Mouse (Mus musculus) forebrain, postnatal 0 days (tissue): ENCODE results near the gene Adam19. TPM values are rescaled to one million over a fixed set of nuclear protein-coding genes. Genes with fewer than 3 reads are reported as not detected.

Source experiments
- ATAC-seq: fragments of 200-750 bp; cut with Nextera tagmentation; 2 replicates; pipeline ENCODE4 v1.8.0; 2017; ENCODE audit warnings: mild to moderate bottlenecking, moderate library complexity
- DNase-seq: peaks from one replicate; pipeline ENCODE4 v3.0.0-alpha.2; 2015
- H3K27ac ChIP-seq: fragments of 300-500 bp; sonication (generic); 2 replicates; pipeline ENCODE4 v1.5.1; 2014; ENCODE audit warnings: low read depth, mild to moderate bottlenecking, antibody characterized with exemption, low read length, moderate library complexity, mixed read lengths
- H3K27me3 ChIP-seq: fragments of 300-500 bp; sonication (generic); 2 replicates; pipeline ENCODE4 v1.6.1; 2014; ENCODE audit warnings: mild to moderate bottlenecking, low read length, mixed read lengths; ENCODE audit not compliant: insufficient read depth
- H3K36me3 ChIP-seq: fragments of 300-500 bp; sonication (generic); 2 replicates; pipeline ENCODE4 v1.6.1; 2014; ENCODE audit warnings: mild to moderate bottlenecking, moderate library complexity; ENCODE audit not compliant: insufficient read depth
- H3K4me1 ChIP-seq: fragments of 300-500 bp; sonication (generic); 2 replicates; pipeline ENCODE4 v1.6.1; 2014; ENCODE audit warnings: antibody characterized with exemption; ENCODE audit not compliant: insufficient read depth
- H3K4me2 ChIP-seq: fragments of 300-500 bp; sonication (generic); 2 replicates; pipeline ENCODE4 v1.6.1; 2014; ENCODE audit warnings: low read depth, mild to moderate bottlenecking, moderate library complexity
- H3K4me3 ChIP-seq: fragments of 300-500 bp; sonication (generic); 2 replicates; pipeline ENCODE4 v1.5.1; 2014; ENCODE audit warnings: low read depth, low read length, mixed read lengths
- H3K9ac ChIP-seq: fragments of 300-500 bp; sonication (generic); 2 replicates; pipeline ENCODE4 v1.6.1; 2014; ENCODE audit warnings: mild to moderate bottlenecking
- H3K9me3 ChIP-seq: fragments of 300-500 bp; sonication (generic); 2 replicates; pipeline ENCODE4 v1.6.1; 2016; ENCODE audit warnings: low read length
- CTCF ChIP-seq: sonication (generic); IDR thresholded peaks from 2 replicates; pipeline ENCODE4 v1.5.1; 2016; ENCODE audit warnings: antibody characterized with exemption, control low read depth, low read depth
- whole genome bisulfite sequencing: fragments of 180-500 bp; shearing (Covaris S2); extraction: QIAGEN DNeasy Blood & Tissue Kit; methylation state at CpG from one replicate; pipeline ENCODE4 v1.1.7; 2014; 5-methylcytosine and 5-hydroxymethylcytosine counted together
- polyA plus RNA-seq: library from polyadenylated mRNA; unstranded; fragments of >200 nt; fragmentation: Nextera tagmentation; extraction: Ambion mirVana; gene quantifications from 2 replicates; pipeline ENCODE4 v1.2.1, GENCODE M21; 2015
- total RNA-seq: library from RNA; depleted of rRNA; stranded (reverse); fragments of >200 nt; gene quantifications from 2 replicates; pipeline ENCODE4 v1.2.3, GENCODE M21; 2014

Gene Adam19
- total and polyA plus RNA-seq, 2 experiments from 2014 or later: 5.0 to 19.8 TPM

- no peak overlapping the region for H3K4me2 ChIP-seq
- 35% methylated on average over 12 of the region's 12 CpGs for WGBS
- no peaks in the 10 kb centered on the region for H3K9me3 ChIP-seq
- H3K27ac ChIP-seq: no peak overlapping the region
- no peak for ATAC-seq
- DNase-seq: no peak
- H3K4me3 ChIP-seq: no peak overlapping the region
- no peak for TF ChIP-seq CTCF
- H3K4me1 ChIP-seq: peaks cover 3% of the 10 kb centered on the region; the same call in 1 of the 2 replicates
- no peak overlapping the region for H3K9ac ChIP-seq
- H3K36me3 ChIP-seq: 0 out of 2 replicates have a peak, but pooled peaks cover 15% of the 10 kb centered on the region
- H3K27me3 ChIP-seq: no peaks in the 10 kb centered on the region
These were observed 13.1 kb downstream of the Adam19 start for GRCm38 (mm10) chr11:46068756-46069407.

DNA sequence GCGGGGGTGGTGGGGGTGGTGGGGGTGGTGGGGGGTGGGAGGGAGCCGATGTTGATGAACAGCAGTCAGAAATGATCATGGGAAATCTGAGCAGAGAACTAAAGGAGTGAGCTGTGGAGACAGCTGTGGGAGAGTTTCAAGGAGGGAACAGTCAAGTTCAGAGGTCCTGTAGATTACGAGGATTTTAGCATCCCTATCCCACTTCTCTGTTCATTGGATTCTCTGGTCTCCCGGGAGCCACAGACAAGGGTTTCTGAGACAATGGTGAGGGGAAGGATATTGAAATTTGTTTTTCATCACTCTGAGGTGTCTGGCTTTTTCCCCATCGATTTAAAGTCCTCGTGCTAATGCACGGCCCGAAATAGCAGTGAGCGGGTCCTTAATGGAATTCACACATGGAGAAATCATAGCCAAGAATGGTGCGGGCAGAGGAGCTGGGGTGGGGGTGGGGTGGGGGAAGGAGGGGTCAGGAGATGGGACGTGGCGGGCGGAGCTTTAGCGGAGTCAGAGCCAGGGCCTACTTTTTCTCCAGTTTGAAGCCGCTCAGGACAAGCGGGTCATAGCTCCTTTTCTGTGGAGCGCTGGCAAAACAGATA lies 13.7 kb downstream of the Adam19 start:
- DNase-seq (no peak), ATAC-seq (no peak)
- Histone ChIP-seq H3K4me1 (peaks cover 3% of the 10 kb centered on the region; the same call in 1 of the 2 replicates), H3K9ac (no peak overlapping the region), H3K27me3 (no peaks in the 10 kb centered on the region), H3K4me2 (no peak overlapping the region), H3K36me3 (0 out of 2 replicates have a peak, but pooled peaks cover 14% of the 10 kb centered on the region), H3K4me3 (no peak overlapping the region), H3K27ac (no peak overlapping the region), H3K9me3 (no peaks in the 10 kb centered on the region)
- no peak for TF ChIP-seq CTCF
- 33% methylated on average over 17 of the region's 17 CpGs for WGBS

GRCm38 (mm10) chr11:46070161-46070560 lies 14.4 kb downstream of the Adam19 start:
- WGBS: 87% methylated on average over 4 of the region's 4 CpGs
- no peaks in the 10 kb centered on the region for H3K27me3 ChIP-seq
- H3K9ac ChIP-seq: no peak overlapping the region
- no peak overlapping the region for H3K27ac ChIP-seq
- TF ChIP-seq CTCF: no peak
- peaks cover 3% of the 10 kb centered on the region; the same call in 1 of the 2 replicates for H3K4me1 ChIP-seq
- H3K4me3 ChIP-seq: no peak overlapping the region
- ATAC-seq (no peak), DNase-seq (no peak)
- 0 out of 2 replicates have a peak, but pooled peaks cover 8% of the 10 kb centered on the region for H3K36me3 ChIP-seq
- H3K9me3 ChIP-seq: no peaks in the 10 kb centered on the region
- no peak overlapping the region for H3K4me2 ChIP-seq

DNA sequence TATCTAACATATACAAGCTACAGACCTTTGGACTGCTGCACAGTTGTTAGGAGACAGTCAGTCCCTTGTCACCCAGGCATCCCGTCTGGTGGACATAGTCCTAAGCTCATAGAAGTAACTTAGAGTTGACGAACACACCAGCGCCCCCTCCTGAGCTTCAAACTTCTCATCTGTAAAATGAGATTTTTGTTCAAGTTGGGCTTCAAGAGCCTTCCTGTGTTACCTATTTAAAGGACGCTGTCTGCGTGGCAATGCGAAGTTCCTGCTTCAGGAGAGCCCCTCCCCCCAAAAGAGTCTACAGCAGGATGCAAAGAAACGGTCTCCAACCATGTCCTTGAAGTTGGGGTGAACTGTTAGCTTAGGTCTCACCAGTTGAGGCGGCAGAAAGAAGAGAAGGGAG lies 15.0 kb downstream of the Adam19 start:
- Histone ChIP-seq H3K4me3 (no peak overlapping the region), H3K4me2 (no peak overlapping the region), H3K27ac (no peak overlapping the region), H3K9me3 (no peaks in the 10 kb centered on the region), H3K4me1 (no peaks in the 10 kb centered on the region; the same call in 1 of the 2 replicates), H3K9ac (no peak overlapping the region), H3K27me3 (no peaks in the 10 kb centered on the region), H3K36me3 (0 out of 2 replicates have a peak, but pooled peaks cover 5% of the 10 kb centered on the region)
- peak; percentile 10; the same call in 1 of the 2 replicates for TF ChIP-seq CTCF
- ATAC-seq (no peak), DNase-seq (no peak)
- 77% methylated on average over 8 of the region's 8 CpGs for WGBS

GRCm38 (mm10) chr11:46072466-46073060 lies 16.8 kb downstream of the Adam19 start:
- no peak overlapping the region for H3K9ac ChIP-seq
- no peak overlapping the region for H3K27ac ChIP-seq
- no peak overlapping the region for H3K4me2 ChIP-seq
- TF ChIP-seq CTCF: no peak
- no peak overlapping the region for H3K4me3 ChIP-seq
- no peaks in the 10 kb centered on the region; the same call in 1 of the 2 replicates for H3K4me1 ChIP-seq
- no peaks in the 10 kb centered on the region for H3K27me3 ChIP-seq
- ATAC-seq (no peak), DNase-seq (no peak)
- WGBS: 77% methylated on average over 8 of the region's 8 CpGs
- H3K9me3 ChIP-seq: no peaks in the 10 kb centered on the region
- peaks cover 4% of the 10 kb centered on the region; the same call in 1 of the 2 replicates for H3K36me3 ChIP-seq

DNA sequence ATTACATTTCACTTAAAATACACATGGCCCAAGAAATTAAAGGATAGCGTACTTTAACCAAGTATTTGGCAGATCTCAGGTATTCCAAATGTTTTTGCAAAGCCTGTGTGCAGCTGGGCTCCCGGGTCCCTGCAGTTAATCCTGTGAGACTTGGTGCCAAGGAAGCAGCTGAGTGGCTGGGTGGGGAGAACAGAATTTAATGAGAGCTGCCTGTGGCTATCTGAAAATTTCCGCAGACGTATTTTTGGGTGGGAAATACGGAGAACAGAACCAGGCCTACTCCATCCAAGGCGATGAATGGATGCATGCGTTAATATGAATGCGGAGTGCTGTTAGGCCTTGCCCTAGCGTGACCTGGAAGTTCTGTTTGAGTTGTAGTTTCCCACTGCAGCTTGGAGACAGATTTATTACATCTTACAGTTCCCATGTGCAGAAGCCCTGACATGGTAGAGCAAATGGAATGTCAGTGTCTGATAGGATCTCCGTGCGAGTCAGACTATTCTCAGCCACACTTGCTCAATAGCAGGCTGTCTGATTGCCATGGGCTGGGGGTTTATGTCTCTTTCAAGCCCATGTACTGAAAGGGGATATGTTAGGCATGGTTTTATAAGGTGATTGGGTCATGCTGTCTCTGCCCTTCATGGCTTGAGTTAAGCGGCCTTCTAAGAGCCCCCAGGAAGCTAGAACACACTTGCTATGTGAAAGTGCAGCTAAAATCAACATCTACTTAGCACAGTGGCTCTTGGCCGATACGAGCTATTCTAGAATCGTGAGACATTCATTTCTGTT lies 17.5 kb downstream of the Adam19 start:
- Histone ChIP-seq H3K27ac (no peak overlapping the region), H3K36me3 (peaks cover 4% of the 10 kb centered on the region; the same call in 1 of the 2 replicates), H3K9me3 (no peaks in the 10 kb centered on the region), H3K27me3 (no peaks in the 10 kb centered on the region), H3K9ac (no peak overlapping the region), H3K4me3 (no peak overlapping the region), H3K4me2 (no peak overlapping the region), H3K4me1 (no peaks in the 10 kb centered on the region; the same call in 1 of the 2 replicates)
- DNase-seq (no peak), ATAC-seq (0 out of 2 replicates have a peak, but pooled peaks have one; percentile 6)
- WGBS: 67% methylated on average over 15 of the region's 15 CpGs
- no peak for TF ChIP-seq CTCF
